14 mouse cellular contexts compared by ENCODE assay signal in the genomic region with DNA sequence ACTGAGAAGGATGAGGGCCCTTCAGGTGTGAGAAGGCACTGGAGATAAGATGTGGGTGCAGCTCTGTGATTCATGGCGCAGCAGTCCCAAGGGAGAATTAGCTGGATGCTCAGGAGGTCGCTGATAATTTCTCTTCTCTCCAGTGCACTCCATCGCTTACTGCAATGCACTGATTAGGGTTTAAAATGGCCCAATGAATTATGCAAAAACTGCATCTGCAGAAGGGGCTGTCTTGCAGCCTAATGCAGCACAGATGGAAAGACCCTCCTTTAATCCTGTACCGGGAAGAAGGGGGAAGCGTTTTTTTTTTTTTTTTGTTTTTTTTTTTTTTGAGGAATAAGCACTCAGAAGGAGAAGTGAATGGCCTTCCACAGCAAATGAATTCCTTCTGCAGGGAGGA.
DNase-seq lines count a peak whose midpoint lies in the region; ATAC-seq and TF ChIP-seq lines count a peak whose summit lies in the region.
"Had no signal": no experiment of that assay in that cellular context is flagged by ENCODE, and none has a peak within 500 bp of the region (broad histone marks: within the 10 kb centered on the region; RNA-seq: fewer than 3 reads in every experiment).

No protein-coding gene starts in this region.

- H3K36me3 ChIP-seq in heart, postnatal 0 days (replicated peaks; ENCODE audit: control insufficient read depth, insufficient read depth, low read length) = no peaks in the 10 kb centered on the region
- H3K36me3 ChIP-seq in hindbrain, embryonic 13.5 days = no peaks in the 10 kb centered on the region
- no peaks in the 10 kb centered on the region for H3K36me3 ChIP-seq in midbrain, embryonic 16.5 days (ENCODE audit: control insufficient read depth, insufficient read depth, low read length)
- H3K36me3 ChIP-seq: heart, embryonic 10.5 days; kidney, embryonic 15.5 days; liver, embryonic 13.5 days had no signal

- no peaks in the 10 kb centered on the region for H3K27me3 ChIP-seq in heart, postnatal 0 days (ENCODE audit: control insufficient read depth, insufficient read depth, low read length)
- H3K27me3 ChIP-seq in hindbrain, embryonic 13.5 days = no peaks in the 10 kb centered on the region
- no peaks in the 10 kb centered on the region for H3K27me3 ChIP-seq in midbrain, embryonic 16.5 days (ENCODE audit: control insufficient read depth, insufficient read depth, low read depth, low read length)
- H3K27me3 ChIP-seq: kidney, embryonic 15.5 days; liver, embryonic 13.5 days had no signal

- TF ChIP-seq EP300 in heart, postnatal 0 days (IDR thresholded peaks at IDR 0.05; ENCODE audit: low read depth) = no peak

- H3K4me1 ChIP-seq in heart, postnatal 0 days (ENCODE audit: control insufficient read depth, insufficient read depth) = peaks cover 30% of the 10 kb centered on the region
- peaks cover 29% of the 10 kb centered on the region for H3K4me1 ChIP-seq in brown adipose tissue, adult 24 weeks (ENCODE audit: control insufficient read depth, insufficient read depth, insufficient read length, low read length)
- peaks cover 26% of the 10 kb centered on the region for H3K4me1 ChIP-seq in hindbrain, embryonic 13.5 days (replicated peaks)
- H3K4me1 ChIP-seq in midbrain, embryonic 16.5 days (ENCODE audit: control insufficient read depth, insufficient read depth, low read length) = peaks cover 37% of the 10 kb centered on the region

- H3K9me3 ChIP-seq in heart, postnatal 0 days (replicated peaks; ENCODE audit: control insufficient read depth, low read length) = no peaks in the 10 kb centered on the region
- H3K9me3 ChIP-seq in hindbrain, embryonic 13.5 days = no peaks in the 10 kb centered on the region
- no peaks in the 10 kb centered on the region for H3K9me3 ChIP-seq in midbrain, embryonic 16.5 days (replicated peaks; ENCODE audit: control insufficient read depth, low read length, poor library complexity, severe bottlenecking)
- H3K9me3 ChIP-seq: heart, embryonic 10.5 days; kidney, embryonic 15.5 days; liver, embryonic 13.5 days had no signal

- 49% methylated on average over 5 of the region's 5 CpGs for WGBS in heart, postnatal 0 days
- WGBS in hindbrain, embryonic 13.5 days = 15% methylated on average over 5 of the region's 5 CpGs
- WGBS in midbrain, embryonic 16.5 days = 4% methylated on average over 5 of the region's 5 CpGs

- no peak overlapping the region for H3K9ac ChIP-seq in heart, postnatal 0 days (replicated peaks; ENCODE audit: low read depth, low read length)
- H3K9ac ChIP-seq in hindbrain, embryonic 13.5 days = no peak overlapping the region
- H3K9ac ChIP-seq in midbrain, embryonic 16.5 days (ENCODE audit: low read depth, low read length) = no peak overlapping the region
- H3K9ac ChIP-seq: kidney, embryonic 15.5 days; liver, embryonic 13.5 days had no signal

- no peak for DNase-seq in heart, postnatal 0 days (ENCODE audit: low spot score)
- no peak for DNase-seq in heart, adult 18-20 months
- DNase-seq in ovary, postnatal 14 days (ENCODE audit: low spot score) = no peak
- DNase-seq in thymus, postnatal 4 days = no peak
- DNase-seq: cerebellum, adult 8-10 months; left cerebral cortex, postnatal 4 days; liver, embryonic 13.5 days; right cerebral cortex, postnatal 14 days had no signal

- peak overlapping the region; percentile 27 for H3K27ac ChIP-seq in heart, postnatal 0 days (ENCODE audit: low read depth)
- peak overlapping the region; percentile 63 for H3K27ac ChIP-seq in brown adipose tissue, adult 24 weeks (replicated peaks; ENCODE audit: low read depth, low read length)
- H3K27ac ChIP-seq in hindbrain, embryonic 13.5 days = peak overlapping the region; percentile 81
- H3K27ac ChIP-seq in midbrain, embryonic 16.5 days (ENCODE audit: low read length) = peak overlapping the region; percentile 56
- H3K27ac ChIP-seq: heart, embryonic 10.5 days; liver, embryonic 13.5 days had no signal

- TF ChIP-seq CTCF in heart, postnatal 0 days (IDR thresholded peaks at IDR 0.05; ENCODE audit: low read depth) = no peak

- ATAC-seq in heart, postnatal 0 days (ENCODE audit: insufficient read depth, low read depth) = no peak
- peak; percentile 82 for ATAC-seq in hindbrain, embryonic 13.5 days (ENCODE audit: low FRiP score)
- ATAC-seq in midbrain, embryonic 16.5 days = peak; percentile 73
- no peak for ATAC-seq in monocyte, adult 5-6 weeks (replicated peaks; ENCODE audit: insufficient number of reproducible peaks, low FRiP score, low TSS enrichment, poor library complexity, severe bottlenecking)

- no peak overlapping the region for H3K4me2 ChIP-seq in heart, postnatal 0 days (ENCODE audit: low read depth, low read length)
- H3K4me2 ChIP-seq in hindbrain, embryonic 13.5 days = no peak overlapping the region
- peak overlapping the region; percentile 19; the same call in 1 of the 2 replicates for H3K4me2 ChIP-seq in midbrain, embryonic 16.5 days (ENCODE audit: low read length)
- H3K4me2 ChIP-seq: kidney, embryonic 15.5 days; liver, embryonic 13.5 days had no signal

- no peak overlapping the region for H3K4me3 ChIP-seq in heart, postnatal 0 days (ENCODE audit: low read depth, low read length)
- no peak overlapping the region for H3K4me3 ChIP-seq in brown adipose tissue, adult 24 weeks (ENCODE audit: insufficient read depth, low read depth, low read length)
- no peak overlapping the region for H3K4me3 ChIP-seq in hindbrain, embryonic 13.5 days
- H3K4me3 ChIP-seq in midbrain, embryonic 16.5 days (ENCODE audit: low read depth, low read length) = no peak overlapping the region
- H3K4me3 ChIP-seq: heart, embryonic 10.5 days; kidney, embryonic 15.5 days; liver, embryonic 13.5 days had no signal

Comparison
In these comparisons a context has a peak if more than half of its experiments do, and no peak if none do; other contexts are left out.
1. ATAC-seq: peak in hindbrain, embryonic 13.5 days (single experiment) and midbrain, embryonic 16.5 days (single experiment); none in heart, postnatal 0 days (single experiment) and monocyte, adult 5-6 weeks (single experiment).
2. H3K27ac ChIP-seq: peak in every context shown above with its lines; median percentile 81 in hindbrain, embryonic 13.5 days; 63 in brown adipose tissue, adult 24 weeks; 56 in midbrain, embryonic 16.5 days; 27 in heart, postnatal 0 days.